Mouse (Mus musculus): ENCODE results near the gene Ncoa1. TPM values are rescaled to one million over a fixed set of nuclear protein-coding genes. Genes with fewer than 3 reads are reported as not detected.

Gene Ncoa1
- polyA plus RNA-seq, 1 experiment from 2014 or later = 24.0 TPM

GRCm38 (mm10) chr12:4433549-4433948 lies 43.4 kb downstream of the Ncoa1 start:
- no peak overlapping the region for H3K9ac ChIP-seq (replicated peaks; ENCODE audit: low read depth, low read length)
- H3K4me1 ChIP-seq (ENCODE audit: control insufficient read depth, insufficient read depth, low read length) = no peaks in the 10 kb centered on the region
- no peaks in the 10 kb centered on the region for H3K36me3 ChIP-seq (ENCODE audit: control insufficient read depth, insufficient read depth, low read length)
- H3K27me3 ChIP-seq (ENCODE audit: control insufficient read depth, insufficient read depth, low read length) = no peaks in the 10 kb centered on the region
- H3K4me2 ChIP-seq (ENCODE audit: low read depth, low read length) = no peak overlapping the region
- H3K27ac ChIP-seq (ENCODE audit: low read depth, low read length) = no peak overlapping the region
- ATAC-seq (ENCODE audit: low read depth) = no peak
- no peak overlapping the region for H3K4me3 ChIP-seq (ENCODE audit: low read depth, low read length)
- WGBS = 87% methylated on average over 2 of the region's 2 CpGs
- no peaks in the 10 kb centered on the region for H3K9me3 ChIP-seq (ENCODE audit: control insufficient read depth, low read length)

GRCm38 (mm10) chr12:4431978-4432377 lies 45.0 kb downstream of the Ncoa1 start:
- WGBS = 89% methylated on average over 5 of the region's 5 CpGs
- no peaks in the 10 kb centered on the region for H3K4me1 ChIP-seq (ENCODE audit: control insufficient read depth, insufficient read depth, low read length)
- no peak for ATAC-seq (ENCODE audit: low read depth)
- no peak overlapping the region for H3K4me3 ChIP-seq (ENCODE audit: low read depth, low read length)
- H3K9ac ChIP-seq (replicated peaks; ENCODE audit: low read depth, low read length) = no peak overlapping the region
- H3K36me3 ChIP-seq (ENCODE audit: control insufficient read depth, insufficient read depth, low read length) = no peaks in the 10 kb centered on the region
- H3K27me3 ChIP-seq (ENCODE audit: control insufficient read depth, insufficient read depth, low read length) = no peaks in the 10 kb centered on the region
- H3K4me2 ChIP-seq (ENCODE audit: low read depth, low read length) = no peak overlapping the region
- H3K9me3 ChIP-seq (ENCODE audit: control insufficient read depth, low read length) = no peaks in the 10 kb centered on the region
- no peak overlapping the region for H3K27ac ChIP-seq (ENCODE audit: low read depth, low read length)

- H3K4me3 ChIP-seq (ENCODE audit: low read depth, low read length) = no peak overlapping the region
- H3K9ac ChIP-seq (replicated peaks; ENCODE audit: low read depth, low read length) = no peak overlapping the region
- WGBS = 87% methylated on average over 3 of the region's 3 CpGs
- no peak overlapping the region for H3K27ac ChIP-seq (ENCODE audit: low read depth, low read length)
- no peak for ATAC-seq (ENCODE audit: low read depth)
- H3K9me3 ChIP-seq (ENCODE audit: control insufficient read depth, low read length) = no peaks in the 10 kb centered on the region
- no peaks in the 10 kb centered on the region for H3K27me3 ChIP-seq (ENCODE audit: control insufficient read depth, insufficient read depth, low read length)
- no peaks in the 10 kb centered on the region for H3K36me3 ChIP-seq (ENCODE audit: control insufficient read depth, insufficient read depth, low read length)
- no peaks in the 10 kb centered on the region for H3K4me1 ChIP-seq (ENCODE audit: control insufficient read depth, insufficient read depth, low read length)
- no peak overlapping the region for H3K4me2 ChIP-seq (ENCODE audit: low read depth, low read length)
These were observed 46.7 kb downstream of the Ncoa1 start for GRCm38 (mm10) chr12:4430061-4430825.

GRCm38 (mm10) chr12:4418824-4419223 lies 58.2 kb downstream of the Ncoa1 start:
- no peak for ATAC-seq (ENCODE audit: low read depth)
- Histone ChIP-seq H3K27ac (ENCODE audit: low read depth, low read length) (no peak overlapping the region), H3K4me1 (ENCODE audit: control insufficient read depth, insufficient read depth, low read length) (0 out of 2 replicates have a peak, but pooled peaks cover 3% of the 10 kb centered on the region), H3K4me3 (ENCODE audit: low read depth, low read length) (no peak overlapping the region), H3K27me3 (ENCODE audit: control insufficient read depth, insufficient read depth, low read length) (no peaks in the 10 kb centered on the region), H3K9ac (replicated peaks; ENCODE audit: low read depth, low read length) (no peak overlapping the region), H3K36me3 (ENCODE audit: control insufficient read depth, insufficient read depth, low read length) (no peaks in the 10 kb centered on the region), H3K9me3 (ENCODE audit: control insufficient read depth, low read length) (no peaks in the 10 kb centered on the region), H3K4me2 (ENCODE audit: low read depth, low read length) (no peak overlapping the region)
- 80% methylated on average over 4 of the region's 4 CpGs for WGBS

GRCm38 (mm10) chr12:4417626-4418263 lies 59.2 kb downstream of the Ncoa1 start:
- H3K36me3 ChIP-seq (ENCODE audit: control insufficient read depth, insufficient read depth, low read length) = no peaks in the 10 kb centered on the region
- no peak overlapping the region for H3K4me2 ChIP-seq (ENCODE audit: low read depth, low read length)
- H3K9ac ChIP-seq (replicated peaks; ENCODE audit: low read depth, low read length) = no peak overlapping the region
- no peaks in the 10 kb centered on the region for H3K9me3 ChIP-seq (ENCODE audit: control insufficient read depth, low read length)
- WGBS = 74% methylated on average over 3 of the region's 3 CpGs
- no peaks in the 10 kb centered on the region for H3K27me3 ChIP-seq (ENCODE audit: control insufficient read depth, insufficient read depth, low read length)
- H3K4me1 ChIP-seq (ENCODE audit: control insufficient read depth, insufficient read depth, low read length) = 0 out of 2 replicates have a peak, but pooled peaks cover 3% of the 10 kb centered on the region
- H3K27ac ChIP-seq (ENCODE audit: low read depth, low read length) = no peak overlapping the region
- no peak for ATAC-seq (ENCODE audit: low read depth)
- H3K4me3 ChIP-seq (ENCODE audit: low read depth, low read length) = no peak overlapping the region

- Histone ChIP-seq H3K4me1 (ENCODE audit: control insufficient read depth, insufficient read depth, low read length) (no peaks in the 10 kb centered on the region), H3K36me3 (ENCODE audit: control insufficient read depth, insufficient read depth, low read length) (no peaks in the 10 kb centered on the region), H3K4me3 (ENCODE audit: low read depth, low read length) (no peak overlapping the region), H3K27me3 (ENCODE audit: control insufficient read depth, insufficient read depth, low read length) (no peaks in the 10 kb centered on the region), H3K9me3 (ENCODE audit: control insufficient read depth, low read length) (no peaks in the 10 kb centered on the region), H3K4me2 (ENCODE audit: low read depth, low read length) (no peak overlapping the region), H3K9ac (replicated peaks; ENCODE audit: low read depth, low read length) (no peak overlapping the region), H3K27ac (ENCODE audit: low read depth, low read length) (no peak overlapping the region)
- no peak for ATAC-seq (ENCODE audit: low read depth)
- WGBS = 58% methylated on average over 2 of the region's 2 CpGs
These were observed 69.9 kb downstream of the Ncoa1 start for GRCm38 (mm10) chr12:4407085-4407484.

GRCm38 (mm10) chr12:4406155-4406554 lies 70.8 kb downstream of the Ncoa1 start:
- H3K9ac ChIP-seq (replicated peaks; ENCODE audit: low read depth, low read length) = no peak overlapping the region
- H3K27me3 ChIP-seq (ENCODE audit: control insufficient read depth, insufficient read depth, low read length) = no peaks in the 10 kb centered on the region
- H3K36me3 ChIP-seq (ENCODE audit: control insufficient read depth, insufficient read depth, low read length) = no peaks in the 10 kb centered on the region
- H3K4me1 ChIP-seq (ENCODE audit: control insufficient read depth, insufficient read depth, low read length) = no peaks in the 10 kb centered on the region
- 78% methylated on average over 3 of the region's 3 CpGs for WGBS
- H3K4me3 ChIP-seq (ENCODE audit: low read depth, low read length) = no peak overlapping the region
- H3K9me3 ChIP-seq (ENCODE audit: control insufficient read depth, low read length) = no peaks in the 10 kb centered on the region
- no peak for ATAC-seq (ENCODE audit: low read depth)
- no peak overlapping the region for H3K27ac ChIP-seq (ENCODE audit: low read depth, low read length)
- H3K4me2 ChIP-seq (ENCODE audit: low read depth, low read length) = no peak overlapping the region

- H3K9me3 ChIP-seq (ENCODE audit: control insufficient read depth, low read length) = no peaks in the 10 kb centered on the region
- H3K36me3 ChIP-seq (ENCODE audit: control insufficient read depth, insufficient read depth, low read length) = no peaks in the 10 kb centered on the region
- H3K9ac ChIP-seq (replicated peaks; ENCODE audit: low read depth, low read length) = no peak overlapping the region
- WGBS = 75% methylated on average over 4 of the region's 4 CpGs
- no peaks in the 10 kb centered on the region for H3K27me3 ChIP-seq (ENCODE audit: control insufficient read depth, insufficient read depth, low read length)
- H3K27ac ChIP-seq (ENCODE audit: low read depth, low read length) = no peak overlapping the region
- no peaks in the 10 kb centered on the region for H3K4me1 ChIP-seq (ENCODE audit: control insufficient read depth, insufficient read depth, low read length)
- H3K4me2 ChIP-seq (ENCODE audit: low read depth, low read length) = no peak overlapping the region
- no peak for ATAC-seq (ENCODE audit: low read depth)
- H3K4me3 ChIP-seq (ENCODE audit: low read depth, low read length) = no peak overlapping the region
These were observed 73.8 kb downstream of the Ncoa1 start for GRCm38 (mm10) chr12:4403206-4403605.

- H3K27me3 ChIP-seq (ENCODE audit: control insufficient read depth, insufficient read depth, low read length) = no peaks in the 10 kb centered on the region
- H3K4me3 ChIP-seq (ENCODE audit: low read depth, low read length) = no peak overlapping the region
- 80% methylated on average over 7 of the region's 7 CpGs for WGBS
- no peaks in the 10 kb centered on the region for H3K36me3 ChIP-seq (ENCODE audit: control insufficient read depth, insufficient read depth, low read length)
- H3K4me2 ChIP-seq (ENCODE audit: low read depth, low read length) = no peak overlapping the region
- no peak overlapping the region for H3K9ac ChIP-seq (replicated peaks; ENCODE audit: low read depth, low read length)
- no peaks in the 10 kb centered on the region for H3K4me1 ChIP-seq (ENCODE audit: control insufficient read depth, insufficient read depth, low read length)
- no peak overlapping the region for H3K27ac ChIP-seq (ENCODE audit: low read depth, low read length)
- no peak for ATAC-seq (ENCODE audit: low read depth)
- H3K9me3 ChIP-seq (ENCODE audit: control insufficient read depth, low read length) = no peaks in the 10 kb centered on the region
These were observed 80.8 kb downstream of the Ncoa1 start for GRCm38 (mm10) chr12:4396221-4396620.
